Mouse (Mus musculus) ES-E14 (cell line): ENCODE measurements at regions not wholly inside any gene's neighbourhood (a gene's known extent, or its start where the extent isn't known, plus 50 kb on each side); places are given as distances from the start of the nearest gene placed in this dataset.

ENCODE experiments used
- CHD2 ChIP-seq: IDR thresholded peaks from 2 replicates; pipeline ENCODE4 v1.6.1; 2014; ENCODE audit warnings: mild to moderate bottlenecking, low read depth, low read length, inconsistent platforms
- HCFC1 ChIP-seq: IDR thresholded peaks from 2 replicates; pipeline ENCODE4 v1.6.1; 2012; ENCODE audit warnings: low read length, inconsistent platforms, borderline replicate concordance; ENCODE audit not compliant: insufficient read depth
- MAFK ChIP-seq: IDR thresholded peaks from 2 replicates; pipeline ENCODE4 v1.6.1; 2014; ENCODE audit warnings: mild to moderate bottlenecking, low read depth, low read length, inconsistent platforms; ENCODE audit not compliant: insufficient read depth
- ZC3H11A ChIP-seq: IDR thresholded peaks from 2 replicates; pipeline ENCODE4 v1.6.1; 2012; ENCODE audit warnings: low read depth, mild to moderate bottlenecking, inconsistent platforms, low read length, borderline replicate concordance
- ZNF384 ChIP-seq: IDR thresholded peaks from 2 replicates; pipeline ENCODE4 v1.6.1; 2012; ENCODE audit warnings: low read depth, low read length, inconsistent platforms

DNA sequence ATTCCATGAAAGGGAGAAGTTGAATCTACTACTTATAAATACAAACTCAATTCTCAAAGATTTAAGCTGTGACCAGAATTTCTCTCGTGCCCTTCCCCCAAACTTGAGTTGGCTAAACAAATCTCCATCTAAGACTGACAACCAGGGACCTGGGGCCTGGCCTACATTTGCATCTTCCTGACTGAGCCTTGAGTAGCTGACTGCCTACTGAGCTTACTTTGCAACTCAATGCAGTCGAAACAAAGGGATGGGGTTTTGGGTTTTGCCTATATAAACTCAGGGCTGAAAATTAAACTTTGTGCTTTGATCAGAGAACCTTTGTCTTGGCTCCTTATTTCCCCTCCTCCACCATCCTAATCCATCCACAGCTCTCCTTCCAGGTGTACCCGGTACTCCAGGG lies 205.9 kb downstream of the Dusp6 start:
- TF ChIP-seq ZNF384 (no peak), CHD2 (peak; percentile 68; the same call in 1 of the 2 replicates), ZC3H11A (no peak), MAFK (no peak), HCFC1 (no peak)
